In genomic region chr6:113166661-113167251, GRCm38 (mm10) we compare ENCODE assay signal across 8 mouse cellular contexts. TPM values are rescaled to one million over a fixed set of nuclear protein-coding genes. Genes with fewer than 3 reads are reported as not detected.
DNase-seq lines count a peak whose midpoint lies in the region; ATAC-seq and TF ChIP-seq lines count a peak whose summit lies in the region.

No protein-coding gene starts in this region.

- H3K4me2 ChIP-seq in heart, embryonic 11.5 days = 0 out of 2 replicates have a peak overlapping the region, but pooled peaks have one; percentile 19
- H3K4me2 ChIP-seq in lung, embryonic 14.5 days = peak overlapping the region; percentile 46

- 0 out of 2 replicates have a peak overlapping the region, but pooled peaks have one; percentile 24 for H3K9ac ChIP-seq in heart, embryonic 11.5 days (ENCODE audit: low read depth, low read length)
- H3K9ac ChIP-seq in lung, embryonic 14.5 days = no peak overlapping the region

- no peaks in the 10 kb centered on the region for H3K27me3 ChIP-seq in testis, adult 2 months (ENCODE audit: control insufficient read depth, insufficient read depth, low read length)
- H3K27me3 ChIP-seq in heart, embryonic 11.5 days (ENCODE audit: control insufficient read depth, insufficient read depth, low read length) = no peaks in the 10 kb centered on the region
- no peaks in the 10 kb centered on the region for H3K27me3 ChIP-seq in lung, embryonic 14.5 days (ENCODE audit: insufficient read depth, low read length)

- no peaks in the 10 kb centered on the region for H3K36me3 ChIP-seq in testis, adult 2 months (ENCODE audit: control insufficient read depth, insufficient read depth, low read length)
- H3K36me3 ChIP-seq in heart, embryonic 11.5 days (ENCODE audit: control insufficient read depth, insufficient read depth, low read length) = no peaks in the 10 kb centered on the region
- H3K36me3 ChIP-seq in lung, embryonic 14.5 days (ENCODE audit: insufficient read depth) = no peaks in the 10 kb centered on the region

- H3K9me3 ChIP-seq in heart, embryonic 11.5 days (replicated peaks; ENCODE audit: control insufficient read depth, low read length) = no peaks in the 10 kb centered on the region
- peaks cover 4% of the 10 kb centered on the region for H3K9me3 ChIP-seq in lung, embryonic 14.5 days (ENCODE audit: low read depth, low read length)

- H3K27ac ChIP-seq in testis, adult 2 months (ENCODE audit: control insufficient read depth, insufficient read depth, low read depth, low read length) = no peak overlapping the region
- H3K27ac ChIP-seq in heart, embryonic 11.5 days (ENCODE audit: low read depth, low read length) = peak overlapping the region; percentile 18; the same call in 1 of the 2 replicates
- peak overlapping the region; percentile 59 for H3K27ac ChIP-seq in lung, embryonic 14.5 days (ENCODE audit: low read depth)

- H3K4me1 ChIP-seq in testis, adult 2 months (ENCODE audit: control insufficient read depth, insufficient read depth, low read length) = peaks cover 14% of the 10 kb centered on the region
- 0 out of 2 replicates have a peak, but pooled peaks cover 5% of the 10 kb centered on the region for H3K4me1 ChIP-seq in heart, embryonic 11.5 days (ENCODE audit: control insufficient read depth, insufficient read depth, low read length)
- no peaks in the 10 kb centered on the region for H3K4me1 ChIP-seq in lung, embryonic 14.5 days (ENCODE audit: insufficient read depth)

- no peak overlapping the region for H3K4me3 ChIP-seq in testis, adult 2 months (ENCODE audit: control insufficient read depth, low read depth, low read length)
- no peak overlapping the region for H3K4me3 ChIP-seq in heart, embryonic 11.5 days (ENCODE audit: low read depth, low read length)
- H3K4me3 ChIP-seq in lung, embryonic 14.5 days (ENCODE audit: low read depth, low read length) = no peak overlapping the region

- ATAC-seq in heart, embryonic 11.5 days (replicated peaks; ENCODE audit: insufficient number of reproducible peaks, low FRiP score, low TSS enrichment) = peak; percentile 50; the same call in 1 of the 2 replicates
- peak; percentile 65 for ATAC-seq in lung, embryonic 14.5 days (ENCODE audit: insufficient read depth)

- 0 out of 2 replicates have a peak, but pooled peaks have one; percentile 29 for TF ChIP-seq POLR2A in testis, adult 2 months (IDR thresholded peaks at IDR 0.05; ENCODE audit: control insufficient read depth, low read depth, low read length)

- WGBS in heart, embryonic 11.5 days (ENCODE audit: insufficient replicate concordance) = 62% methylated on average over 17 of the region's 17 CpGs
- 39% methylated on average over 17 of the region's 17 CpGs for WGBS in lung, embryonic 14.5 days

- DNase-seq in testis, postnatal 14 days (ENCODE audit: low spot score) = no peak
- DNase-seq in fat pad, adult 2 months (ENCODE audit: extremely low read depth, low read depth, low spot score) = peak; percentile 54
- DNase-seq in kidney, postnatal 25 days = peak; percentile 81 to 83
- DNase-seq in lung, embryonic 14.5 days = peak; percentile 85
- DNase-seq in skeletal muscle tissue, adult 2 months (ENCODE audit: low read depth, low spot score) = peak; percentile 52
- no peak for DNase-seq in T-cell, adult 2 months (ENCODE audit: low spot score)

- no peak for TF ChIP-seq CTCF in testis, adult 2 months (IDR thresholded peaks at IDR 0.05; ENCODE audit: control insufficient read depth, insufficient read depth, insufficient replicate concordance, low read depth, low read length)
- no peak for TF ChIP-seq CTCF in lung, embryonic 14.5 days (IDR thresholded peaks at IDR 0.05; ENCODE audit: low read depth)

RNA-seq across cellular contexts. Expression of gene Lhfpl4, which starts 28.4 kb away (rescaled TPM):
- 0.49 and 0.65 TPM in 2 replicates for polyA plus RNA-seq in testis, adult 2 months (2012; rRNA removed)
- polyA plus RNA-seq in heart, embryonic 11.5 days (2014; fragmentation: Nextera tagmentation; extraction: Ambion mirVana) = 0.23 and 0.39 TPM in 2 replicates
- polyA plus RNA-seq in lung, embryonic 14.5 days (2014; fragmentation: Nextera tagmentation; extraction: Ambion mirVana) = 0.61 and 0.80 TPM in 2 replicates

Comparison
In these comparisons a context has a peak if more than half of its experiments do, and no peak if none do; other contexts are left out.
1. DNase-seq: peak in fat pad, adult 2 months (single experiment), kidney, postnatal 25 days (2 of 2), lung, embryonic 14.5 days (single experiment) and skeletal muscle tissue, adult 2 months (single experiment); none in testis, postnatal 14 days (single experiment) and T-cell, adult 2 months (single experiment).